9 mouse cellular contexts compared by ENCODE assay signal in the genomic region with DNA sequence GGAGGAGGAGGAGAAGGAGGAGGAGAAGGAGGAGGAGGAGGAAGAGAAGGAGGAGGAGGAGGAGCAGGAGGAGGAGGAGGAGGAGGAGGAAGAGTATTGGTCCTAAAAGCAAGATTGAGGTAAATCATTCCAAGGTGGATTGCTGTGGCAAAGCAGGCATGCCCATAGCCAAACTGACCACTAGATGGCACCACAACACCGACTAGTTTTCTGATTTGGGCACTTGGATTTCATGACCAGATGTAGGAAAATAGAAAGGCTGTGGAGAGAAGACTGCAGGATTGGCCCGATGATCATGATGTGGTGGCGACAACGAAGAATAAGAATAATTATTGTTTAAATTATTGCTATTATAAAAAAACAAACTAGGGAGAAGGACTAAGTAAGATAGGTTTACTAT.
DNase-seq lines count a peak whose midpoint lies in the region; ATAC-seq and TF ChIP-seq lines count a peak whose summit lies in the region.
"Had no signal": no experiment of that assay in that cellular context is flagged by ENCODE, and none has a peak within 500 bp of the region (broad histone marks: within the 10 kb centered on the region; RNA-seq: fewer than 3 reads in every experiment).

No protein-coding gene starts in this region.

- in situ Hi-C loops in Patski (cut with MboI; ENCODE audit: low pct_unique_long_range_greater_than_20kb) = no loop called here

- POLR2A ChIA-PET in Patski (lab: Charles Lee) = no interaction called here

- CTCF ChIA-PET in Patski (lab: Charles Lee) = interaction anchor here (1.4 kb wide), 1 partner anchor 155 kb away, joined by 3 read pairs; no protein-coding TSS in a partner anchor

- no peaks in the 10 kb centered on the region for H3K27me3 ChIP-seq in Patski
- H3K27me3 ChIP-seq: lung, embryonic 15.5 days had no signal

- ATAC-seq in Patski = peak; percentile 47
- ATAC-seq in frontal cortex, adult (ENCODE audit: low TSS enrichment) = peak; percentile 94
- peak; percentile 69 for ATAC-seq in megakaryocyte progenitor cell, adult 5-6 weeks (replicated peaks; ENCODE audit: poor library complexity)

- TF ChIP-seq CTCF in Patski (IDR thresholded peaks at IDR 0.05) = peak; percentile 86

- DNase-seq in Patski (ENCODE audit: low read depth, low spot score) = no peak
- peak; percentile 48 for DNase-seq in cerebellum, adult 11-12 months
- peak; percentile 90 for DNase-seq in hindlimb bud, embryonic 11.5 days (ENCODE audit: extremely low spot score, low read depth, low spot score)
- peak; percentile 72 to 84 for DNase-seq in layer of hippocampus, postnatal 36 days
- DNase-seq in right cerebral cortex, postnatal 14 days = peak; percentile 83
- DNase-seq in urinary bladder, postnatal 25 days (ENCODE audit: low spot score) = peak; percentile 78
